ENCODE assay signal across 7 mouse cellular contexts in the genomic region with DNA sequence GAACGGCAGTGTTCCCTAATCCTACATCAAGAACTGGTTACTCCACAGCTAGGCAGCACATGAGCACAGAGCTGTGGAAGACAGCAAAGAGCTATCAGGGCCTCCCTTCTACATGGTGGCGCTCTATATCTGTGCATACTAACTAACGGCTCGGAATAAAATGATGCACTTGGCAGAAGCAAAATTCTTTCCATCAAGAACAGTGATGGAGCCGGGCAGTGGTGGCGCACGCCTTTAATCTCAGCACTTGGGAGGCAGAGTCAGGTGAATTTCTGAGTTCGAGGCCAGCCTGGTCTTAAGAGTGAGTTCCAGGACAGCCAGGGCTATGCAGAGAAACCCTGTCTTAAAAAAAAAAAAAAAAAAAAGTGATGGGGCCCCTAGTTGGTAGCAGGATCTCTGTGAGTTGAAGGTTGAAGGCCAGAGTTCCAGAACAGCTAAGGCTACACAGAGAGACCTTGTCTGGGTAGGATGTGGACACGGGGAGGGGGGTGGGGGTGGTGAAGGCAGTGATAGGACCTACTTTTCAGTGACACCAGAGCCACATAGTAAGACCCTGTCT. TPM values are rescaled to one million over a fixed set of nuclear protein-coding genes. Genes with fewer than 3 reads are reported as not detected.
DNase-seq lines count a peak whose midpoint lies in the region; ATAC-seq and TF ChIP-seq lines count a peak whose summit lies in the region.

A gene (minus strand): TSS at position 85 of the 559 bp plus-strand sequence.

- no peak for ATAC-seq in heart, embryonic 13.5 days (ENCODE audit: extremely low read depth, insufficient number of reproducible peaks, low FRiP score, low TSS enrichment)
- ATAC-seq in midbrain, embryonic 15.5 days (replicated peaks): peak; percentile 67; the same call in 1 of the 2 replicates

- peaks cover 2% of the 10 kb centered on the region; the same call in 1 of the 2 replicates for H3K4me1 ChIP-seq in testis, adult 2 months (ENCODE audit: control insufficient read depth, insufficient read depth, low read length)
- H3K4me1 ChIP-seq in heart, embryonic 13.5 days: peaks cover 9% of the 10 kb centered on the region
- no peaks in the 10 kb centered on the region; the same call in 1 of the 2 replicates for H3K4me1 ChIP-seq in midbrain, embryonic 15.5 days

- H3K9ac ChIP-seq in heart, embryonic 13.5 days: peak within 1 kb of the TSS; percentile 84
- peak within 1 kb of the TSS; percentile 44 for H3K9ac ChIP-seq in midbrain, embryonic 15.5 days

- no peak for TF ChIP-seq CTCF in testis, adult 2 months (IDR thresholded peaks at IDR 0.05; ENCODE audit: control insufficient read depth, insufficient read depth, insufficient replicate concordance, low read depth, low read length)

- H3K36me3 ChIP-seq in testis, adult 2 months (ENCODE audit: control insufficient read depth, insufficient read depth, low read length): no peaks in the 10 kb centered on the region
- no peaks in the 10 kb centered on the region for H3K36me3 ChIP-seq in heart, embryonic 13.5 days
- no peaks in the 10 kb centered on the region for H3K36me3 ChIP-seq in midbrain, embryonic 15.5 days (replicated peaks)

- H3K27me3 ChIP-seq in testis, adult 2 months (ENCODE audit: control insufficient read depth, insufficient read depth, low read length): no peaks in the 10 kb centered on the region
- no peaks in the 10 kb centered on the region for H3K27me3 ChIP-seq in heart, embryonic 13.5 days (replicated peaks)
- H3K27me3 ChIP-seq in midbrain, embryonic 15.5 days (replicated peaks): no peaks in the 10 kb centered on the region

- peak within 1 kb of the TSS; percentile 73 for H3K4me3 ChIP-seq in testis, adult 2 months (ENCODE audit: control insufficient read depth, low read depth, low read length)
- H3K4me3 ChIP-seq in heart, embryonic 13.5 days: peak within 1 kb of the TSS; percentile 75
- peak within 1 kb of the TSS; percentile 53 for H3K4me3 ChIP-seq in midbrain, embryonic 15.5 days

- H3K4me2 ChIP-seq in heart, embryonic 13.5 days: peak within 1 kb of the TSS; percentile 73
- H3K4me2 ChIP-seq in midbrain, embryonic 15.5 days: peak within 1 kb of the TSS; percentile 88

- intact Hi-C loops in left cerebral cortex, postnatal 10 days (cut with DNase I): loop anchor here (5.0 kb wide), 1 partner anchor 99 kb away; a partner anchor contains a TSS

- 62% methylated on average over 9 of the region's 9 CpGs for WGBS in heart, embryonic 13.5 days
- WGBS in large intestine, adult 2 months: 75% methylated on average over 9 of the region's 9 CpGs
- WGBS in midbrain, embryonic 15.5 days: 71% methylated on average over 9 of the region's 9 CpGs

- DNase-seq in testis, postnatal 10 days (ENCODE audit: low spot score): no peak
- DNase-seq in cerebellum, adult 9-11 months: peak; percentile 28
- DNase-seq in large intestine, adult 2 months (ENCODE audit: low read depth, low spot score): no peak
- no peak for DNase-seq in left cerebral cortex, postnatal 10 days (ENCODE audit: extremely low spot score in 1 of 2, low spot score in 2 of 2)

- no peak for TF ChIP-seq POLR2A in testis, adult 2 months (IDR thresholded peaks at IDR 0.05; ENCODE audit: control insufficient read depth, low read depth, low read length)

- H3K9me3 ChIP-seq in heart, embryonic 13.5 days: peaks cover 5% of the 10 kb centered on the region; the same call in 1 of the 2 replicates
- no peaks in the 10 kb centered on the region for H3K9me3 ChIP-seq in midbrain, embryonic 15.5 days

- peak within 1 kb of the TSS; percentile 7 for H3K27ac ChIP-seq in testis, adult 2 months (ENCODE audit: control insufficient read depth, insufficient read depth, low read depth, low read length)
- H3K27ac ChIP-seq in heart, embryonic 13.5 days (replicated peaks): peak within 1 kb of the TSS; percentile 83
- 0 out of 2 replicates have a peak within 1 kb of the TSS, but pooled peaks have one; percentile 26 for H3K27ac ChIP-seq in midbrain, embryonic 15.5 days

RNA-seq across cellular contexts. Expression of the gene that starts here (rescaled TPM):
- 0.85 and 1.1 TPM in 2 replicates for polyA plus RNA-seq in testis, adult 2 months (2012; rRNA removed)
- polyA plus RNA-seq in heart, embryonic 13.5 days (2015; fragmentation: Nextera tagmentation; extraction: Ambion mirVana): 12.9 and 16.1 TPM in 2 replicates
- 18.8 and 24.8 TPM in 2 replicates for polyA plus RNA-seq in large intestine, adult 2 months (2012; rRNA removed)
- 3.7 and 4.2 TPM in 2 replicates for polyA plus RNA-seq in midbrain, embryonic 15.5 days (2015; fragmentation: Nextera tagmentation; extraction: Ambion mirVana)
- total RNA-seq in left cerebral cortex, postnatal 10 days (2021): 1 to 10 TPM; 1.2 to 2.5 TPM

Comparison
In these comparisons a context has a peak if more than half of its experiments do, and no peak if none do; other contexts are left out.
1. H3K27ac ChIP-seq: peak in every context shown above with its lines; median percentile 83 in heart, embryonic 13.5 days; 26 in midbrain, embryonic 15.5 days; 7 in testis, adult 2 months.